Mouse (Mus musculus) cerebellum, adult (tissue): ENCODE data around the gene Plcb2.

Source experiments
- ATAC-seq: cut with Nextera tagmentation; 2 replicates; pipeline ENCODE4 v1.9.2; 2017; ENCODE audit warnings: mild to moderate bottlenecking, moderate library complexity, mixed read lengths; ENCODE audit not compliant: insufficient number of reproducible peaks, low FRiP score, low TSS enrichment

Gene Plcb2

DNA sequence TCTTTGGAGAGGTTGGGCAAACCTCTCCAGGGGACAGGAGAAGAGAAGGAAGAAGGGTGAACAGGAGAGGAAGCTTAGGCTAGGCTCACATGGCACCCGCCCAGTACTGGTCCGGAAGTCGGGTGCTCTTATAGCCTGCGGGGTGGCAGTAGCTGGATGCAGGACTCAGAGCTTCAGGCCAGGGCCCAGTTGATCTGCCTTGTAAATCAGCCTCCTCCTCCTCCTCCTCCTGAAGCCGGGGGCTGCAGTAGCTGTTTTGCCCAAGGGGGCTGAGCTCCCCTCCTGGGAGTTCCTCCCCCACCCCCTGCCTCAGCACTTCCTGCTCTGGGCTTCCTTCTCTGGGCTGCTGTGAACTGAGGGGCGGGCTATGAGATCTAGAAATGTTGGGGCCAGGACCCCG is at the start of gene Plcb2:
Gene Plcb2, minus strand, starts transcription at position 102 of the 400 bp plus-strand sequence.
- no peak for ATAC-seq

DNA sequence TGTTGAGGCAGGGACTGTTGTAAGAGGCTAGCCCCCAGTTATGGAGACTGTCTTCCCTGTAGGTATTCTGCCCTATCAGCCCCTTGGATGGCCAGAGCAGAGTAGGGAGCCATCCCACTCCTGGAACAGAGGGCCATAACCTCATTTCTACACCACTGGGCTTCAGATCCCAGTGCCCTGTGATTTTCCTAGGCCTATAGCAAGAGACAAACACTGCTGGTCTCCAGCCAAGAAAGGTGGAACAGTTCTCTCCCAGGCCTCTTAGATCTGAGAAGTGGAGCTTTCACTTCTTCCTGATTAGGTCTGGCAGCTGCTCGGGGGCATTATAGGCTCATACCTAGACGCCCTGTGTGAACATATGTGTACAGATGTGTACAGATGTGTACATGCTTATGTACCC is 48.1 kb upstream of the Plcb2 start:
- 0 out of 2 replicates have a peak, but pooled peaks have one; percentile 3 for ATAC-seq

DNA sequence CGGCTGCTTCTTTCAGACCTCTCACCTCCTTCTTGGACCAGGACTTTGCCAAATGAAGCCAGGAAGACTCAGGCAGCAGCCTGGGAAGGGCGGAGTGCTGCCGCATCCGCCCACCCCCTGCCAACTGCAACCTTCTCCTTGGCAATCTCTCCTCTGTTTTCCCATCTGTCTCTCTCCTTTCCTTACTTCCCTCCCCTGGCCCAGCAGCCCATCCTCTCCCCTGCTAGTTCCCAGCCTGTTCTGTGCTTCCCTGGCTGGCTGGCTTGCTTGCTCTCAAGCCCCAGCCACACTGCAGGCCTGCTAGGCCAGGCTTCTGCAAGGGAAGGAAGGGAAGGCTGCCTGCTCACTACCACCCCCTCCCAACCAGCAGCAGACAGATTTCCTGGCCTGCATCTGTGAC is 47.6 kb upstream of the Plcb2 start:
- peak; percentile 64 for ATAC-seq

DNA sequence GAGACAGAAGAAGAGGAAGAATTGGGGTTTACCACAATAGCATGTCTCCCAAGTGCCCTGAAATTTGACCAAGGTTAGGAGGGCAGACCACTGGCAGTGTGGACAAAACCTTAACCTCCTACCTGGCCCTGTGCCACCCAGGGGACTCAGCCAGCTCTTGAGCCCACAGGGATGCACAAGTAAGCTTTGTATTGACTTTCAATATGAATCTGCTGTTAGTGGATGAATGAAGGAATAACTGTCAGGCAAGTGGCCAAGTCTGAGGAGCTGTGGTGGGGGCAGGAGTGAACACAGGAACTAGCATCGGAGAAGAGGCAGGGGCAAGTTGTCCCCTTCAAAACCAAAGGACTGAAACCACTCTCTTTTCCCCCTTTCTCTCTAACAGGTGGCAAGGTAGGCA is 47.2 kb upstream of the Plcb2 start:
- no peak for ATAC-seq

DNA sequence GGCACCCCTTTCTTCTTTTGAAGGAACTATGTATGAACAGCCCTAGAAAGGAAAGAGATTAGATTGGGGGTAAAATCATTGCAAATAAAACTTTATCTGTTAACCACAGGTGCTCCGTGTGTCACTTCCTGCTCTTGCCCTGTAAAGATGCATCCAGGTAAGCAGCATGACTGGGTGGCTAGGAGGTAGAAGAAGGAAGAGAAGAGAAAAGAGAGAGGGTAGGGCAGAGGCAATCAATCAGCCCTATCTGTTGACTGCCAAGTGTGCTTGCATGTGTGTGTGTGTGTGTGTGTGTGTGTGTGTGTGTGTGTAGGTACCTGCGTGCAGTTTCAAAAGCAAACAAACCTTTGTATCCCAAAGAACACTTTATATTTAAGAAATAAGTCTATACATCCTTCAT is 46.3 kb upstream of the Plcb2 start:
- ATAC-seq: no peak

DNA sequence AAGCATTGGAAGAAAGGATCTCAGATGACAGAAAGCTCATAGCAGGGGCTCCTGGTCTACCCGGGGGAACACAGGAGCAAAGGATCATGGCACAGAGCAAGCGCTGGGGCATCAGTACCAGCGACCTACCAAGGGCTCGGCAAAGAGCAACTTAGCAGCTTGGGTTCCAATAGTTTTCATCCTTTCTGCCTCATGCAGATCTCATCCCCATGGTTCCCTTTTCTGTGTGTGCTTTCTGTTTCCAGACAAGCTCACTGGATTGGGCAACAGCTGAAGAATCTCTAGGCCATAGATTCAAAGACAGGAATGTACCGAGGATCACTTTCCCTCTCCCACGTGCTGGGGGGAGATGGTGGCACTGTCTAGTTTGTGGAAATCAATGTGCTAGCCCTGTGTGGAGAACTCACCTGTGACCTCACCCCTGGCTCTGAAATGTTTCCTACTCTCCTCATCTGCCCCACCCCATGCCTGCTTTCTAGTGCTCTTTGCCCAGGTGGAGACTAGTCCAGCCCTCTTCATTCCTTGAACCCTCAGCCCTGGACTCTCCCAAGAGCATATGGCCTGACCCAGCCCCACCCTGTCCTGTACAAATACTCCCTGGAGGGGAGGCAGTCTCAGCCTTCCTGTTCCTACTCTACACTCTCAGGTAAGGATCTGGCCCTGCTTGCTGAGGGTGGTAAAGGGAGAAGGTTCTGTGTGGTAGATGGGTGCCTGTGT is 44.1 kb upstream of the Plcb2 start, which contains the start of gene Phgr1:
Gene Phgr1, plus strand, starts transcription at position 612 of the 717 bp plus-strand sequence.
- no peak for ATAC-seq

DNA sequence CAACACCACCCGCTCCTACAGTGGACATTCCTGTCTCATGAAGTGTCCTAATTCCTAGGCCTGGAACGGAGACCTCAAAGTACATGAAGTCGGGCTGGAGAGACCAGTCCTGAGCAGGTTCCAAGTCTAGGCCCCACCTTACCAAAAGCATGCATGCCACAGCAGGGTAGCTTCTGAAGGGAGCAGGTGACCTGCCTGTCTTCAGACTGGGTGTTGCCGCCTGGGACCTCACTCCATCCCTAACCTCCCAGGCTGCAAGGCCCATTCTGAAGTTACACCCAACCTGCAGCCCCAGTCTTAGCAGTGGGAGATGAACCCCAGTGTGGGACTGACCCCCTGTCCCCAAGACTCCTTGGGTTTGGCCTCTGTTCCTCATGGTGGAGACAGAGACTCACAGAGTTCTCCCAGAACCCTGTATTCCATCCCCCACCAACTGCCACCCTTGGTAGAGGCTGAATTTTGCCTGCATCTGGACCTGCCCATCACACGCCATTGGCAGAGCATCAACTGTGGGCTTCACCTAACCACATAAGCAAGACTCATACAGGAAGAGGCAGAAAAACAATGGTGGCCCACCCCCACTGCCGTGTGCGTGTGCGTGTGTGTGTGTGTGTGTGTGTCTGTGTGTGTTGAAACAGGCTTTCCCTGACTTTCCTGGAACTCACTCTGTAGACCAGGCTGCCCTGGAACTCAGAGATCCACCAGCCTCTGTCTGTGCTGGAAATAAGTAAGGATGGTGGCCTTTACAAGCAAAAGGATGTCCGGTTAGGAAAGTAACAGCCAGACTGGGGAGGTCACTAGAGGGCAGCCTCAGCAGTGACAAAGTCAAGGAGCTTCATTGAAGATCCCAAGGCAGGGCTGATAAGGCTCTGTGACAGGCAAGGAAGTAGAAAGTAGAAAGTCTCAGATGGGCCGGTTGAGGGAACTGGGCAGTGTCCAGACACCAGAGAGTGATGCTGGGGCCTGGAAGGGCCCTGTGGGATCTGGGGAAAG is 38.1 kb upstream of the Plcb2 start:
- no peak for ATAC-seq

DNA sequence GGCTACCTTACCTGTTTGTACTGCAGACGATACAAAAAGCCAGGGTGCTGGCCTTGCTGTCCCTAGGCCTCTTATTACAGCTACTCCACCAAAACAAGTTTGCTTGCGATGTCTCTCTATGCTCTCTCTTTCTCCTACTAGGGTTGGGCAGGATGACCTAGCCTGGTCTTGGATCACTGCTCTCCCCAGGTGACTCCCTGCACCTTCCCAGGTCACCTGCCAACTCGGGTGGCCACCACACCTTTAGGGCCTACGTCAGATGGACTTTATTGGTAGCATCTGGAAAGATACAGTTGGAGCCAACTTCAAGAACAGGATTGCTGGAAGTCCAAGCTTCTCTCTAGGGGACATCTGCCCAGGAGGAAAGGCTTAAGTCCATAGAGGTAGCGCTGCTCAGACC is 36.6 kb upstream of the Plcb2 start:
- no peak for ATAC-seq

DNA sequence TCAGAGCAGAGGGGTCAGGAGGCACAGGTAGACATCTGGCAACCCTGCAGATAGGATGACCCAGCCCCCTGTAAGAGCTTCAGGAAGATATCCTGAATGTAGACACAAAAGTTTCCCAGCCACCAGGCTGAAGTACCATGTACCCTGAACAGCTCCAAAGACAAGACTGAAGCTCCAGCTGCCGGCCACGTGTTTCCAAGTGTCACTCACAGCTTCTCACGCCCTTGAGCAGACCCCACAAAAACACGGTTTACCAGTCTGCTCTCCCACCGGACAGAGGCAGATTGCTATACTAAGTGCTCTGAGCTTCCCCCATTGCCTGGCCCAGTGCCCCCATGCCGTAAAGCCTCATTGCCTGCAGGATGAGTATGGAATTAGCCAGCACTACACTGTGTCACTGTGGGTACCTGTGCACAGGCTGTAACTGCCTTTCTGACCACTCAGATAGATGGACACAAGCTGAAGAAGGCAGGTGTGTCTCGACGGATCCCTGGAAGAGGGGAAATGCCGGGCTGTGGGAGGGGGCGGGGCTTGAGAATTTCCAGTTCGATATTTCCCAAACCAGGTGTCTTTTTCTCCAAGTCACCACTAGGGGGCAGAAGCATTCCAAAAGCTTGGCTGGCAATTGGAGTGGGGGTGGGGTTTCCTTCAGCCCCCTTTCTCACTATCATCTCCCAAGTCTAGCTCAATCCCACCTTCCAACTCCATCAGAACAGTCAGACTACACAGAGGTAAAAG is 36.0 kb upstream of the Plcb2 start:
- peak; percentile 16; the same call in 1 of the 2 replicates for ATAC-seq

DNA sequence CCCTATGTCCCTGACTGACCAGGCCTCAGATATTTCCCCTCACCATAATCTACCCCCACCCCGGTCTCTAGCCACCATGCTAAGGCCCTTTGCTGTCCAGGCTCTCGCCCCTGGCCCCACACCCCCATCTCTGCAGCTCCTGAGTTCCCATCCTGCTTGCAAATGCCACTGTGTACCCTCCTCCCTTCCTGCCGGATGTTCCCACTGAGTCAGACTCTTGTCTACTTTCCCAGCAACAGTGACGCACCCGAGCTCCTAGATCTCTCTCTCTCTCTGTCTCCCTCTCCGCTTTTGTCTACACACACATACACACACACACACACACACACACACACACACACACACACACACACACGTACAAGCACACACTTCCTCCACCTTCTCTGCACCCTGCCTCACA is 35.2 kb upstream of the Plcb2 start:
- ATAC-seq: no peak

DNA sequence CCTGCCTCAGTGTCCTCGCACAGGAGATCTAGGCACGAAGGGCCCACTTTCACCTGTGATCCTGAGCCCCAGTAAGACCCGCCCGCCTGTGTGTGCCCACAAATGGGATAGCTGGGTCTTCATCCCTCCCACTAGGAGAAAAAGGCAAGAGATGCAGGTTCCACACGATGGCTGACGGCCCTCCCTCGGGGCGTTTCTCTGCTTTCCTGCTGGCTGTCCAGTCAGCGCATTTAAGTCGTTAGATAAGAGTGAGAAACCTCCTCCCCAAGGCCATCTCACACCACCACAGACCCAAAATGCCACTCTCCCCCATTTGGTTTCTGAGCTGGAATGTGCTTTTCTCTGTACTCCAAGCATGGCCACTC is 34.5 kb upstream of the Plcb2 start:
- ATAC-seq: peak; percentile 7; the same call in 1 of the 2 replicates

DNA sequence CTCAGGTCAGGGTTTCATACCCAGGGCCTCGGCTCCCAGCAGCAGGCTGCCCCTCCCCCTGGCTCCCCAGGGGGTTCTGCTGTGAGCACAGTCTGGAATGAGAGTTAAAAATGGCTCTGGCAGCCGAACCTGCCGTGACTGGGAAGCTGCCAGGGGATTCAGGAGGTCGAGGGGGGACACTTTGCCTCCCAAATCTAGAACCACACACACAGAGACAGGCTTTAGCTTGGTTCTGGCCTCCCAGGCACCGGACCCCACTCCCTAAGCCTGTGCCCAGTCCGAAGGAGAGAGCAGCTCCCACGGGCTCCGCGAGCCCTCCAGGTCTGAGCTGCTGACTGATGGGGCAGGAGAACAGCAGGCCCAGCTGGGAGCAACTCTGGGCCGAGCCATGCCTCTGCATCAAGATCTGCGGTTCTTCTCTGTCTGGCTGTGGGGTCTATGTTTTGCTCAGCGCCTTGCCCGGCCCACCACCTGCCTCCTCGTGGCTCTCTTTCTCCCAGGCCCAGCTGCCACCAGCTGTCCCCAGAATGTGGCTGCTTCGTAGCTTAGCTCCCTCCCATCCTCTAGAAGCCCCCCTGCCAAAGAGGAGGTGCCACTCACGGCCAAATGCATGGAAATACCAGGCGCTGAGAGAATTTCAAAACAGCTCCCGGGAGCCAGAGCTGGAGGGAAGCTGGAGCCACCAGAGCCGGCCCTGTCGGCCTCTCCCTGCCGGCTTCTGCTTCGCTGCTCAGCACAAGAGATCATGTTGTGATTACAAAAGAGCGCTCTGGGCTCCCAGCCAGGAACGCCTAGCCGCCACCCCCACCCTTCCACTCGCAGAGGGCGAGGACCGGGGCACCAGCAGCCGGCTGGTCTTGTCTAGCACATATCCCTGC is 33.9 kb upstream of the Plcb2 start, which contains the start of gene Ccdc9b:
Gene Ccdc9b, minus strand, starts transcription at position 756 of the 878 bp plus-strand sequence.
- peak; percentile 60 for ATAC-seq

DNA sequence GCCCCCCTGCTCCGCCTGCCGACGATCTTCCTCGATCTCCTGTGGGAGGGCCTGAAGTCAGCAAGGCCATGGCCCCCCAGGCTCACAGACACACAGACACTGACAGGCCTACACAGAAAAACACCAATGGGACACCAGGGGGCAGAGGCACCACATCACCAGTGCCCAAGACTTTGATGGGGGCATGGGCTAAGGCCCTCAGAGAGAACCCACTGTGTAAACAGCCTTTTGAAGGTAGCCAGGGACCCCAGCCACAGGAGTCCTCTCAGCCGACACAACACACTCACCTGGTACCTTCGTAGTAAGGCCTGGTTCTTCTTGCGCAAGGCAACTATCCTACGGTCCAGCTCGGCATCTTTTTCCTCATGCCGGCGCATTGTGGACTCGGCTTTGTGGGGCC is 33.1 kb upstream of the Plcb2 start:
- no peak for ATAC-seq

DNA sequence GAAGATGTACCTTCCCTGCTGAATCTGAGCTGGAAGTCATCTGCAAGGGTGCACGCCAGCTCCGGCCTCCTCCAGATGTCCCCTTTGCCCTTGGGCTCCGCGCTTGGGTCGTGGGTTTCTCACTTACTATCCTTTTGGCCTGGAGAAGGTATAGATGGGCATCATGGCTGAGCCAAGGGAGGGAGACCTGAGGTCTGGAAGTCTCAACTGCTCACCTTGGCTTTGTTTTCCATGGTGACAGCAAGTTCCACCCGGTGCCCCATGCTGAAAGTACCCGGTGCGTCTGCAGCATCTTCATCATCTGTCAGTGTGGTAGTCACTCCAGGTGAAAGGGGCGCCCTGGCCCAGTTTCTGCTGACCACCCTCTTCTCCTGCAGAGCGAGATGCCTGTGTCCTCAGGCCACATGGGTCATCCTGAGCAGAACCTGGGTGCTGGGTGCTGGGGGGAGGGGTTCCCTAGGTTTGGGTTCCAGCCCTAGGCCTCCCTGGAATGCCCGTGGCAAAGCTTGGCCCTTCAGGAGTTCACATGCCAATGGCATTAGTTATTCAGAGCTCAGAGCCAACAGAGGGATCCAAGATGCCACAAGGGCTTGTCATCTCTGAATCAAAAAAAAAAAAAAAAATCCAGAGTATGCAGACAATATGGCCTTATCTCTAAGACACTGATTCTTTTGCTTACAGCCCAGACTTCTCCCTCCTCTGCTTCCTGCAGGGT is 32.2 kb upstream of the Plcb2 start:
- ATAC-seq: no peak

DNA sequence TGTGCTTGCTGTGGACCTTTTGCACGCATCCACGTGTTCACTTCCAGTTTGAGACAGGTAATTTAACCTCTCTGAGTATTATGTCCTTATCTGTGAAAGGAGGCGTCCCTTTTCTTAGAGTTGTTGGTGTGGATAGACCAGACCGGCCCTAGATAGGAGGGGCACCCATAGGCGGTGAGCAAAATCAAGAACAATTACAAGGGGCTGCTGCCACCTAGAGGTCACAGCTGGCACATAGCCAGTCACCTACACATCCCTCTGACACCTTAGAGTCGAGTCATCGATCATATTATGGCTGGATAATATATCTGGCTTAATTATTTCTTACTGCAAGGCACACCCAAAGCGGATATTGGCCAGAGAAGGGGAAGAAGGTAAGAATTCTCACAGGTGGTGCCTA is 31.6 kb upstream of the Plcb2 start:
- ATAC-seq: no peak

DNA sequence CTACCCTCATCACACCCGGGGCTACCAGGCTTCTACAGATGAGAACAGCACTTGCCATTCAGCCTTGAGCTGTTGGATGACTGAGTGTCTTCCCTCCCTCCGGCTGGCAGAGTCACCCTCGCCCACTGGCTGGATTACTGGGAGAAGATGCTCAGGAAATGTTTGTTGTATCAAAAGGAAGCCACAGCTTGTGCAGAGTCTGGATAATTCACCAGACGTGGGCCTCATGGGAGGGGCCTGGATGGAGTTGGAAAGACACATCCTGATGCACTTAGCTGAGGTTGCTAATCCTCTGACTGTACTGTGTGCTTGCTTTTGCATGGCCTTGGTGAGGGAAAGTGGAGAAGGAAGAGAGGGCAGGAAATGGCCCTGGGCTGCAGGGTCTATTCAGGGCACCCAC is 27.9 kb upstream of the Plcb2 start:
- no peak for ATAC-seq

DNA sequence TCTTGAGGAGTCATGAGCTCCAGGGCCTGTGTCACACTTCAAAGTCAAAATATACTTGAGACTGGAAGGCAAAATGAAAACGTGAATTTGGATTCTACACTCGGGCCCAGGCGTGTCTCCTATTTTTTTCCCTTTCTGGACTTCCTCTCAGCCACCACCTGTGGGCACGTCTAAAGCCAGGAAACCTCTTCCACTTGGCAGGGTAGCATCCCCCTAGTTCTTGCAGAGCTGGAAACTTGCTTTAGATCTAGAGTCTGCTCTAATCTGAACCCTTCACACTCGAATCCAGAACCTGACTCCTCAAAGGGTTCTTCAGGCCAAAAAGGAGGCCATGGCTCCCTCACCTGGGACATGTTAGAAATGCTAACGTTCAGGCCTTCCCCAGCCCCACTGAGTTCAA is 27.2 kb upstream of the Plcb2 start:
- ATAC-seq: no peak

DNA sequence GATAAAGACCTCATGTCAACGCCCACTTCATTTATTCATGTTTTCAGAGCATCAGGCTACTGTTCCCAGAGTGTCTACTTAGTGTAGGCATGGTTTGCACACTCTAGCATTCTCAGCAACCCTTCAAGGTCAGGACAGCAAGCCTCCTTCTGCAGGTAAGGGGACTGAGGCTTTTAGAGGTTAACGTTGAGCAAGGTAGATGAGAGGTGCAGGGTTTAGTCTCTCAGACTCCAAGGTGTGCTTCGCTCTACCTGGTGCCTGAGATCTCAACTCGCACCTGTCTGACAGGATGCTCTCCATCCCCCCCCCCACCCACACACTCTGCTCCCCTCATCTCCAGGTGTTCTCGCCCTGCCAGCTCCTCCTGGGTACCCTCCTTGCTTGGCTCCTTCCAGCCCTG is 25.9 kb upstream of the Plcb2 start:
- no peak for ATAC-seq

DNA sequence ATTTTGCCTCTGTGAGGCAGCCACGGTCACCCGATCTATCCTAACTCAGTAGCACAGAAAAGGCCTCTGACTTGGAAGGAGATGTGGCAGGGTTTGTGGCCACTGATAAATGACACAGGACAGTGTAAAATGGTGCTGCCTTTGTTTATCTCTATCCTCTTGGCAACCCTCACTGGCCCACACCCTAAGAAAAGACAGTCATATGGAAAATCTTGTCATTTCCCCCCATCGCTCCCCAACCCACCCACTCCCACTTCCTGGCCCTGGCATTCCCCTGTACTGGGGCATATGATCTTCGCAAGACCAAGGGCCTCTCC is 24.5 kb upstream of the Plcb2 start:
- ATAC-seq: no peak
